Mouse (Mus musculus) megakaryocyte progenitor cell, adult 5-6 weeks (primary cell): ENCODE measurements at regions not wholly inside any gene's neighbourhood (a gene's known extent, or its start where the extent isn't known, plus 50 kb on each side); places are given as distances from the start of the nearest gene placed in this dataset.

Experiments used
- ATAC-seq: replicated peaks from 2 replicates; pipeline ENCODE4 v1.8.0; 2016; ENCODE audit warnings: mild to moderate bottlenecking, moderate TSS enrichment, inconsistent platforms; ENCODE audit not compliant: poor library complexity

DNA sequence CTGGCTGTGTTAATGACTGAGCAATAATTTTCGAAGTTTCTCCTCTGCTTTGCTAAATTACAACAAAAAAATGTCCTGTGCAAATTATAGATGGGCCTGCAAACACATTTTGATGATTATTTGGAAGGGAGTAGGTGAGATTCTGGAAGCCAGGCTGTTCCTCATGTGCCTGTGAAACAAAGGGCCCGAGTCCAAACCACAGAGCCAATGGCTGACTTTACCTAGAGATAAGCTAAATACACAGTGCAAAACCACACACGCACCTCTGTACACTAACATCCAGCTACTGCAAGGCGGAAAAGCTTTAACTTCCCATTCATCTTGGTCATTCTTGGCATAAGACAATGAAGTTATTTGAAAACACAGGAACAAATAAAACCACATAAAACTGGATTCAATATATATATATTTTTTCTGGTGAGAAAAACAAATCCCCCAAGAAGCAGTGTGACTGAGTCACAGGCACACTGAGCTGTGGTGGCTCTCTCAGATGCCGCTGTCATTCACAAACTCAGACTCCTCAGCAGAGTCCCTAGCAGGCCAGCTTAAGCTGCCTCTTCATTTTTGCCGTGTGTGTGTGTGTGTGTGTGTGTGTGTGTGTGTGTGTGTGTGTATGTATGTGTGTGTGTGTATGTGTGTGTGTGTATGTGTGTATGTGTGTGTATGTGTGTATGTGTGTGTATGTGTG is 312.8 kb downstream of the Etnk1 start:
- peak; percentile 75 for ATAC-seq

DNA sequence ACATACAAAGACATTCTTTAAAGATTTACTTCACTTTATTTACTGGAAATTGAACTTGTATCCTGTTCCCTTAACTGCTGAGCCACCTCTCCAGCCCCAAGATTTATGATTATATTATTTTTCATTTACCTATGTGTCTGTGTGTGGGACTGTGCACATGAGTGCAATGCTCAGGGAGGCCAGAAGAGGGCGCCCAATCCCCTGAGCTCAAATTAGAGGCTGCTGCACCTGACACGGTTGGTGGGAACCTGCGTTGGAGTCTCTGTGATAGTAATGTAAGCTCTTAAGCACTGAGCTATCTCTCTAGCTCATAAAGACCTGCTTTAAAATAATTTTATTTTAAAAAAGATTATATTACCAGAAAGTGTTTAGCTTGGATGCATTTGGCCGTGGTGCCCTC is 315.3 kb downstream of the Etnk1 start:
- ATAC-seq: no peak

DNA sequence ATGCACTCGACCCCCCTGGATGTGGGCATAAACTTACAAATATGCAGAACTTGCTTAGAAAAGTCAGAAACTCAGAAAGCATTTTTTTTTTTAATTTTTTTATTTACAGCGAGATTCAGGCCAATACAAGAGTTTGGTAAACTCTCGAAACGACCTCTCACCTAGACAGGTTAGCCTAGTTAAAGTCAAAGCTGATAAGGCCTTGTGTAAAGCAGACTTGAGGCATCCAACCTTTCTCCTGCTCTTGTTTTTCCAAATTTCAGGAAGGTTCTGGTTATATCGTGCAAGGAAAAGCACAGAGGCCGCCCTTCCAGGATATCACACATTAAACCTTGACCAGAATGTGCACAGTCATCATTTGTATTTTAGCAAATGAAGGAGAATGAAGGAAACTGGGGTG is 315.8 kb downstream of the Etnk1 start:
- no peak for ATAC-seq

DNA sequence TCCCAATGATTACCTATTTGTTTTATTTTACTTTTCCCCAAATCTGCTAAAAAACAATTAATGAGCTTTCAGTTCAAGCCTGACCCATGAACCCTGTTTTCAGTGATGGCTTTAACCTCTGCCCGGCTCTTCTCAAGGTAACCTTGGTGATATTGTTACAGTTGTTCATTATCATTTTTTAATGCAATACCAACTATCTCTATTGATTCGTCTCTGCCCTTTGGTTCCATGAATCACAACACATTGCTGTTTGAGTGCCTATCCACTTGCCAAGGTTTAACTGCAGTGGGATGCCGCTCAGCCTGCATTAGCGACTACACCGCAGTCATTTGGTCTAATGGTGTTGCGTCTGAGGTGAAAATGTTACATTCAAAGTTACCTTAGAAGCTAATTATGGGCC is 317.9 kb downstream of the Etnk1 start:
- no peak for ATAC-seq

- no peak for ATAC-seq
Observed at GRCm38 (mm10) chr6:143487003-143487402, 320.0 kb downstream of the Etnk1 start.

DNA sequence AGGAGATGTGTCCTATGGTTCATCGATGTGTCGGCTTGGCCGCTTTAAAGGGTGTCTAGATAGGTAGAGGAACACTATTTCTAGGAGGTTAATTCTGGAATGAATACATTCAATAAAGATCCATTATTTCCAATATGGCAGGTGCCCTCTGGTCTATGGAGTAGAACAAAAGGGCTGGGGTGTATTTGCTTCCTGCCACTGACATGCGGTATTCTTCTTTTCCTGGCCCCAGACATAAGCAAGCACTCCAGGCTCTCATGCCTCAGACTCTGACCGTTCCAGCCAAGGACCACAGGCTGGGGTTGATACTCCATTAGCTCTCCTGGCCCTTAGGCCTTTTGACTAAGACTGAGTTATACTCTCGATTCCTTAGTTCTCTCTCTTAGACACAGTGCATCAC is 323.0 kb downstream of the Etnk1 start:
- no peak for ATAC-seq

- ATAC-seq: peak; percentile 29; the same call in 1 of the 2 replicates
Observed at GRCm38 (mm10) chr6:143491380-143491779, 324.4 kb downstream of the Etnk1 start.

- no peak for ATAC-seq
Observed at GRCm38 (mm10) chr6:143493543-143493942, 326.5 kb downstream of the Etnk1 start.

- no peak for ATAC-seq
Observed at GRCm38 (mm10) chr6:143494341-143494740, 327.3 kb downstream of the Etnk1 start.

DNA sequence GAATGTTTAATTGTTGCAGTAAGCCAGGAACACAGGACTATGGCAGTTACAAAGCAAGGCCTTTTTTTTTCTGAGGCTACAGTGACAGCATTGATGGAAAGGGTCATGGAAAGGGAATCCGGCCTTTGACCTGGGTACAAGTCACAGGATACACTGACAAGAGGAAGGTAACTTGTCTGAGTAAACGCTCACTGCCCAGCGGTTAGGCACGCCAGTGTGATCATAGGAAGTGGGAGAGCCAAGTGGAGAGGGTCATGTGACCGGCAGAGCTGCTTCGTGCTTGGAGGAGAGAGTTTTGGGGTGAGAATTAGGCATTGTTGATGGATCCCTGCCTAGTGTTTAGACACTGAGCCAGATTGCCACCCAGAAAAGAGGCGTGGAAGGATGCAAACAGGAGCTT is 327.9 kb downstream of the Etnk1 start:
- no peak for ATAC-seq

GRCm38 (mm10) chr6:143498764-143499163 is 331.7 kb downstream of the Etnk1 start:
- no peak for ATAC-seq

DNA sequence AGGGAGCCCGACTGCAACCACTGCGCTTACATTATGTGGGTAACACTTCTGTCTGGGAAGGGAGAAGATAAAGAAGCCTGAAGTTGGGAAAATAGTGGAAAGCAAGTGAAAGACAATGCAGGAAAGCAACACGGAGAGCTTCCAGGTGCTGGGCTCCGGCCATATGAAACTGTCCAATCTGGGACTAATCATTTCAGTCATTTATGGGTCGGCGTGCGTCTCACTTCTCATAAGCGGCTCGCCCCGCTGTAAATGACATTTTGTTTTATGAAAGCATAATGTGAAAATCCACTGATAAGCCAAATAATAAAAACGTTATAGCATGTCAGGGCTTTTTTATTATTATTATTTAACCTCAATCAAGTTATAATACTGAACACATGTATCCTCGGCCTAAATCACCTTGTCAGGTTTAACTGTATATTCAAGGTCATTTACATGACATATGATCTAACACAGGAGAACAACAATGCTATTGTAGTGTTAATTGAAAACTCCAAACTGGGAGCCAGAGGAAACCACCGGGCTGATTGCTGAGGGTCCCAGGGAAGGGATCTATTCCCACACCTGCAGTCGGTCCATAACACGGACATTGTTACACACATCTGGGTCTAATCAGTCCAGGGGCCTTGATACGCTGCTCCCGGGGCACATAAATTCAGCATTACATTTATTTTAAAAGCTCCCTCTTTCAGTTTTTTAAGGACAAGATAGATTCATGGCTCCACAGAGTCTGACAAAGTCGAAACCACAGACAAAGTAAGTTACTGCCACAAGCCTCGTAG is 332.4 kb downstream of the Etnk1 start:
- no peak for ATAC-seq

DNA sequence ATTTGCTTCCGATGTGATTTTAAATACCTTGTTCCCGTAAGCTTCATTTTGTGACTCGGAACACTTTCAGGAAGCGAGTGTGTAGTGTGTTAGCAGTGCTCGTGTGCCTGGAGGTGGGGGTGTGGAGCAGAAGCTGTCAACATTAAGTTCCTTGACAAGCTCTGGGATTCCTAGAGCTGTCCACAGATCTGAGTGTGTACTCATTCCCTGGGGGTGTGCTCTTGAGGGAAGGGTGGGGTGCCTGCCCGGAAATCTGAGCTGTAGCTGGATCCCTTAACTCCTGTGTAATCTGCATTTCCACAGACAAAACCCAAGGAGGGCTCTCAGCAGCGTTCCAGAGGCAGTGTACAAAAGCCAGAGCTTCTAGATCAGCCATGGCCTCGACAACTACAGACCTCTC is 335.8 kb downstream of the Etnk1 start:
- ATAC-seq: no peak

- ATAC-seq: no peak
Observed at GRCm38 (mm10) chr6:143503953-143504352, 336.9 kb downstream of the Etnk1 start.

- no peak for ATAC-seq
Observed at GRCm38 (mm10) chr6:143513459-143513858, 346.4 kb downstream of the Etnk1 start.

DNA sequence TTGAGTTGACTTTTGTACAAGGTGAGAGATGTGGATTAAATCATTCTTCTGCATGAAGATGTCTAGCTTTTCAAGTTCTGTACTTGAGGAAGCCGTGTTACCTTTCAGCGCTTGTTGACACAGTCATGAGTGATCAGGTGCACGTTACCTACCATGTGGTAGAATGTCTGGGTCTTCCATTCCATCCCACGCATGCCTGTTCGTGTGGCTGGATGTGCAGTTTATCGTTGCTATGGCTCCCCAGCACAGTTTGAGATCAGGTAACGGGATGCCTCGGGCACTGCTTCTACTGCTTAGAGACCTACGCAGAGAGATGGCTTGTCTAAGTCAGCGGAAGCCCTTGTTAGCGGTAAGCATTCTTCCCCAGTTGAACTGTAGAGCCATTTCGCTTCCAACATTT is 348.1 kb downstream of the Etnk1 start:
- no peak for ATAC-seq

- ATAC-seq: no peak
Observed at GRCm38 (mm10) chr6:143516746-143517145, 349.7 kb downstream of the Etnk1 start.

GRCm38 (mm10) chr6:143518476-143518875 is 351.5 kb downstream of the Etnk1 start:
- ATAC-seq: no peak

DNA sequence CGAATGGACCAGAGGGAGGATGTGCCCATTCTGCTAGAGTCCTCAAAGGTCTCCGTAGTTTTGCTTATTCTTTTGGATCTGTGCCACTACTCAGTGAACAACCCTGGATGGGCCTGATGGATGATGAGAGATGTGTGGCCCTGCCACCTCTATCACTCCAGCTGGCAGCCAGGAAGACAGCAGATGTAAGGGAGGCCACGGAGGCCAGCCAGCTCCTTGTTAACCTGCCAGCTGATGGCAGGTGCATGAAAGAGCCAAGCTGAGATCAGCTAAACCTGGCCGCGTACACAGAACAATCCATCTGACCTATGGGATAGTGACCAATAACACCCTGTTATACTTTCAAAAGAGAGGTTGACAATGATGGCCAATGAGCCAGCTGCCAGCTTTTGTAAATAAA is 352.6 kb downstream of the Etnk1 start:
- ATAC-seq: no peak

DNA sequence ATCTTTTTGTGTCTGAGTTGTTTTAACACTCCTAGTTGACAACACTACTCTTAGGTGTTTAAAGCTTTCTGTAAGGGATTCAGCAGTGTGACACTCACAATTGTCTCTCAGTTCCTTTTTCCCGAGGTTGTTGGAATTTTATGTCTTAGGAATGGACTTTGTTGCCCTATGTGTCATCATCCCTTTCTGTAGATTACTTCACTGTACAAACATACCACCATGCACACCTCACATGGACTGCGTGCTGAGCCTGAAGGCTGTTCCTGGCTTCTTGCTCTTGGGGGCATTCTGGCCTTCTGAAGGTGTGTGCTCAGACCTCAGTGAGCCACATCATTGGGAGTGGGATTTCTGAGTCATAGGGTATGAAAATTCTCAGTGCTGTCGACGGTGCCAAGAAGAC is 358.1 kb downstream of the Etnk1 start:
- ATAC-seq: no peak

GRCm38 (mm10) chr6:143528898-143529297 is 361.9 kb downstream of the Etnk1 start:
- ATAC-seq: no peak

DNA sequence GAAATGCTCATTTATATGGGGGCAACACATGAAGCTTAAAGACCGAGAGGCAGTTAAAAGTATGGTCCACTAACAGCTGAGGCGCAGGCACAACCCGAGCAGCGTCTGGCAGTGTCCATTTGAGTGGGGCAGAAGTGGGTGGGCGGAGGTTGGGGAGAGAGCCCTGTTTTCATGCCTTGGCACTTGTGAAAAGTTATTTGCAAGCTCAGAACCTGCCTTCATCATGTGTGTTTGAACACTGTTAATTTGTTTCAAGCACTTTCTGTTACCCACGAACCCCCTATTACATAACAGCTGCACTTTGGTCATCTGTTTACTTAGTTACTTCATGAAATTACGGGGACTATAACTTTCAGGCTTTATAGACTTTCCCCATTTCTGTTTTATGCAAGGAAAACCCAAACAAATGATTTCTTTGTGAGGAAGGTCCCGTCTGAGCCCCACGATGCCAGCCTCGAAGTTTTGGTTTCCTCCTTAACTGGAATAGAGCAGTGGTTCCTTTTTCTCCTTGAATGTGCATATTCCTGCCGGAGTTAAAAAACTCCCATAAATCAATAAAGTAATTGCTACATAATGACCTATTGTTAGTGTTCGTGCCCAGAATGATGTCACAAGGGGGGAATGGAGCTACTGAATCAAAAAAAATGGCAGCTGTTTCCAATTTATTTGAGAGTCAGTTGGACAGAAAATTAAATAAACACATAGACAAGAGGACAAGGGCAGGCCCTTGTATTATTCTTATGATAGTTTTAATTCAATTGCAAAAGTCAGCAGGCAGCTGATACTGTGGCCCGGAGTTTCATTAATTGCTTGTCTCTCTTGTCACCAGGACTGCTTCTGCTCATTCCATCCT is 363.6 kb downstream of the Etnk1 start:
- no peak for ATAC-seq
